7 mouse cellular contexts compared by ENCODE assay signal in genomic region chr1:134078802-134079476, GRCm38 (mm10). TPM values are rescaled to one million over a fixed set of nuclear protein-coding genes. Genes with fewer than 3 reads are reported as not detected.
A peak's percentile ranks its signal among the peaks of the same experiment; 100 is the strongest.
DNase-seq lines count a peak whose midpoint lies in the region; ATAC-seq lines count a peak whose summit lies in the region.

Gene Btg2 (minus strand): TSS chr1:134079120.

- no peaks in the 10 kb centered on the region for H3K9me3 ChIP-seq in intestine, embryonic 15.5 days
- no peaks in the 10 kb centered on the region for H3K9me3 ChIP-seq in midbrain, embryonic 10.5 days (replicated peaks)

- WGBS in intestine, embryonic 15.5 days: under 1% methylated on average over 58 of the region's 62 CpGs
- whole genome bisulfite sequencing in midbrain, embryonic 10.5 days: under 1% methylated on average over 52 of the region's 62 CpGs

- peak; percentile 97 for ATAC-seq in intestine, embryonic 15.5 days

- H3K27ac ChIP-seq in intestine, embryonic 15.5 days: peak within 1 kb of the TSS; percentile 78
- peak within 1 kb of the TSS; percentile 91 for H3K27ac ChIP-seq in midbrain, embryonic 10.5 days (replicated peaks)

- peak within 1 kb of the TSS; percentile 68 for H3K4me3 ChIP-seq in intestine, embryonic 15.5 days (replicated peaks)
- H3K4me3 ChIP-seq in midbrain, embryonic 10.5 days: peak within 1 kb of the TSS; percentile 75

- DNase-seq in adrenal gland, adult (ENCODE audit: inconsistent age in 2 of 2, low spot score in 1 of 2): peak; percentile 99 to 100
- DNase-seq in embryo, embryonic 10.5 days (ENCODE audit: low spot score): peak; percentile 96
- DNase-seq in gastrocnemius, postnatal 25 days: peak; percentile 99
- peak; percentile 95 to 97 for DNase-seq in left cerebral cortex, postnatal 25 days (ENCODE audit: low spot score in 2 of 2)
- peak; percentile 98 for DNase-seq in midbrain, embryonic 10.5 days (ENCODE audit: low spot score)
- DNase-seq in right cerebral cortex, postnatal 4 days: peak; percentile 93

- H3K36me3 ChIP-seq in intestine, embryonic 15.5 days: no peaks in the 10 kb centered on the region
- H3K36me3 ChIP-seq in midbrain, embryonic 10.5 days: peaks cover 36% of the 10 kb centered on the region

- peaks cover 41% of the 10 kb centered on the region for H3K4me1 ChIP-seq in intestine, embryonic 15.5 days (replicated peaks)
- H3K4me1 ChIP-seq in midbrain, embryonic 10.5 days: peaks cover 73% of the 10 kb centered on the region

- H3K4me2 ChIP-seq in intestine, embryonic 15.5 days (replicated peaks): peak within 1 kb of the TSS; percentile 80

- no peaks in the 10 kb centered on the region for H3K27me3 ChIP-seq in intestine, embryonic 15.5 days (replicated peaks)
- H3K27me3 ChIP-seq in midbrain, embryonic 10.5 days (ENCODE audit: low read depth, poor library complexity, severe bottlenecking): no peaks in the 10 kb centered on the region

- peak within 1 kb of the TSS; percentile 75 for H3K9ac ChIP-seq in intestine, embryonic 15.5 days

- intact Hi-C loops in left cerebral cortex, postnatal 25 days (cut with DNase I): loop anchor here (2.0 kb wide), 1 partner anchor 16 kb away; no protein-coding TSS in a partner anchor

RNA-seq across cellular contexts. Expression of gene Btg2, which starts in this region (rescaled TPM):
- 10 to 100 TPM; 15.1 to 27.0 TPM for total RNA-seq in gastrocnemius, postnatal 25 days (2021)
- polyA plus RNA-seq in intestine, embryonic 15.5 days (2015; fragmentation: Nextera tagmentation; extraction: Ambion mirVana): 41.0 and 41.3 TPM in 2 replicates
- 10 to 100 TPM; 15.1 to 29.0 TPM for total RNA-seq in left cerebral cortex, postnatal 25 days (2021)
- polyA plus RNA-seq in midbrain, embryonic 10.5 days (2016; fragmentation: Nextera tagmentation; extraction: Ambion mirVana): 107 and 161 TPM in 2 replicates

Comparison
In these comparisons a context has a peak if more than half of its experiments do, and no peak if none do; other contexts are left out.
1. Peak in every context shown above with its lines: DNase-seq, ATAC-seq, H3K4me3 ChIP-seq and H3K27ac ChIP-seq.